Mouse (Mus musculus): Measurements from ENCODE around the gene Kank1.

The Kank1 gene

GRCm38 (mm10) chr19:25236596-25237491 is at the start of gene Kank1:
Gene Kank1 (plus strand): TSS chr19:25236975.
- DNase-seq (ENCODE audit: low read depth, low spot score): no peak

GRCm38 (mm10) chr19:25187681-25188080 is 49.1 kb upstream of the Kank1 start:
- DNase-seq (ENCODE audit: low read depth, low spot score): no peak

- DNase-seq (ENCODE audit: low read depth, low spot score): no peak
Observed at GRCm38 (mm10) chr19:25193751-25194150, 43.0 kb upstream of the Kank1 start.

- no peak for DNase-seq (ENCODE audit: low read depth, low spot score)
Observed at GRCm38 (mm10) chr19:25200081-25200860, 36.5 kb upstream of the Kank1 start.

GRCm38 (mm10) chr19:25203077-25203476 is 33.7 kb upstream of the Kank1 start:
- DNase-seq (ENCODE audit: low read depth, low spot score): no peak

- no peak for DNase-seq (ENCODE audit: low read depth, low spot score)
Observed at GRCm38 (mm10) chr19:25206969-25207368, 29.8 kb upstream of the Kank1 start.

- DNase-seq (ENCODE audit: low read depth, low spot score): no peak
Observed at GRCm38 (mm10) chr19:25207731-25208361, 28.9 kb upstream of the Kank1 start.

GRCm38 (mm10) chr19:25208596-25209110 is 28.1 kb upstream of the Kank1 start:
- no peak for DNase-seq (ENCODE audit: low read depth, low spot score)

- no peak for DNase-seq (ENCODE audit: low read depth, low spot score)
Observed at GRCm38 (mm10) chr19:25220611-25221010, 16.2 kb upstream of the Kank1 start.

- DNase-seq (ENCODE audit: low read depth, low spot score): no peak
Observed at GRCm38 (mm10) chr19:25221964-25222640, 14.7 kb upstream of the Kank1 start.

- no peak for DNase-seq (ENCODE audit: low read depth, low spot score)
Observed at GRCm38 (mm10) chr19:25230058-25230974, 6.5 kb upstream of the Kank1 start.

- no peak for DNase-seq (ENCODE audit: low read depth, low spot score)
Observed at GRCm38 (mm10) chr19:25230975-25231334, 5.8 kb upstream of the Kank1 start.

- DNase-seq (ENCODE audit: low read depth, low spot score): no peak
Observed at GRCm38 (mm10) chr19:25232032-25232431, 4.7 kb upstream of the Kank1 start.

- no peak for DNase-seq (ENCODE audit: low read depth, low spot score)
Observed at GRCm38 (mm10) chr19:25237492-25238040, 791 bp downstream of the Kank1 start.

GRCm38 (mm10) chr19:25238121-25238520 is 1.3 kb downstream of the Kank1 start:
- DNase-seq (ENCODE audit: low read depth, low spot score): no peak

- no peak for DNase-seq (ENCODE audit: low read depth, low spot score)
Observed at GRCm38 (mm10) chr19:25243566-25243965, 6.8 kb downstream of the Kank1 start.

GRCm38 (mm10) chr19:25246062-25246461 is 9.3 kb downstream of the Kank1 start:
- DNase-seq (ENCODE audit: low read depth, low spot score): no peak

- DNase-seq (ENCODE audit: low read depth, low spot score): no peak
Observed at GRCm38 (mm10) chr19:25247858-25248552, 11.2 kb downstream of the Kank1 start.

- DNase-seq (ENCODE audit: low read depth, low spot score): no peak
Observed at GRCm38 (mm10) chr19:25249230-25249629, 12.5 kb downstream of the Kank1 start.

Measured in skeletal muscle tissue, adult 2 months (tissue).